Mouse (Mus musculus) kidney, embryonic 15.5 days (tissue): ENCODE results near the gene Rhpn2. TPM values are rescaled to one million over a fixed set of nuclear protein-coding genes. Genes with fewer than 3 reads are reported as not detected.
A peak's percentile ranks its signal among the peaks of the same experiment; 100 is the strongest.
"Not testable (repeated sequence)": the region's sequence is repeated elsewhere in the genome, so short reads cannot be mapped to it uniquely, and the experiment has no call there.

Experiments used
- ATAC-seq: fragments of 200-750 bp; cut with Nextera tagmentation; replicated peaks from 2 replicates; pipeline ENCODE4 v1.8.0; 2017; ENCODE audit warnings: moderate TSS enrichment; ENCODE audit not compliant: low FRiP score
- H3K27ac ChIP-seq: fragments of 300-500 bp; sonication (generic); 2 replicates; pipeline ENCODE4 v1.5.1; 2015; ENCODE audit warnings: mild to moderate bottlenecking, inconsistent platforms
- H3K27me3 ChIP-seq: fragments of 300-500 bp; sonication (generic); 2 replicates; pipeline ENCODE4 v1.6.1; 2015; ENCODE audit warnings: inconsistent platforms
- H3K36me3 ChIP-seq: fragments of 300-500 bp; sonication (generic); 2 replicates; pipeline ENCODE4 v1.6.1; 2015; ENCODE audit warnings: inconsistent platforms
- H3K4me1 ChIP-seq: fragments of 300-500 bp; sonication (generic); 2 replicates; pipeline ENCODE4 v1.6.1; 2015; ENCODE audit warnings: inconsistent platforms
- H3K4me2 ChIP-seq: fragments of 300-500 bp; sonication (generic); 2 replicates; pipeline ENCODE4 v1.6.1; 2015; ENCODE audit warnings: moderate library complexity, mild to moderate bottlenecking, inconsistent platforms
- H3K4me3 ChIP-seq: fragments of 300-500 bp; sonication (generic); replicated peaks from 2 replicates; pipeline ENCODE4 v1.5.1; 2015; ENCODE audit warnings: mild to moderate bottlenecking, inconsistent platforms
- H3K9ac ChIP-seq: fragments of 300-500 bp; sonication (generic); 2 replicates; pipeline ENCODE4 v1.6.1; 2015; ENCODE audit warnings: mild to moderate bottlenecking, inconsistent platforms
- H3K9me3 ChIP-seq: fragments of 300-500 bp; sonication (generic); replicated peaks from 2 replicates; pipeline ENCODE4 v1.6.1; 2016; ENCODE audit warnings: inconsistent platforms
- WGBS: fragments of 180-500 bp; shearing (Covaris S2); methylation state at CpG from one replicate; pipeline ENCODE4 v1.1.7; 2015; ENCODE audit warnings: mixed read lengths; 5-methylcytosine and 5-hydroxymethylcytosine counted together
- polyA plus RNA-seq: library from polyadenylated mRNA; unstranded; fragments of >200 nt; fragmentation: Nextera tagmentation; extraction: Ambion mirVana; gene quantifications from 2 replicates; pipeline ENCODE4 v1.2.1, GENCODE M21; 2015

Gene Rhpn2
- polyA plus RNA-seq, result 14.3 and 14.4 TPM in 2 replicates

DNA sequence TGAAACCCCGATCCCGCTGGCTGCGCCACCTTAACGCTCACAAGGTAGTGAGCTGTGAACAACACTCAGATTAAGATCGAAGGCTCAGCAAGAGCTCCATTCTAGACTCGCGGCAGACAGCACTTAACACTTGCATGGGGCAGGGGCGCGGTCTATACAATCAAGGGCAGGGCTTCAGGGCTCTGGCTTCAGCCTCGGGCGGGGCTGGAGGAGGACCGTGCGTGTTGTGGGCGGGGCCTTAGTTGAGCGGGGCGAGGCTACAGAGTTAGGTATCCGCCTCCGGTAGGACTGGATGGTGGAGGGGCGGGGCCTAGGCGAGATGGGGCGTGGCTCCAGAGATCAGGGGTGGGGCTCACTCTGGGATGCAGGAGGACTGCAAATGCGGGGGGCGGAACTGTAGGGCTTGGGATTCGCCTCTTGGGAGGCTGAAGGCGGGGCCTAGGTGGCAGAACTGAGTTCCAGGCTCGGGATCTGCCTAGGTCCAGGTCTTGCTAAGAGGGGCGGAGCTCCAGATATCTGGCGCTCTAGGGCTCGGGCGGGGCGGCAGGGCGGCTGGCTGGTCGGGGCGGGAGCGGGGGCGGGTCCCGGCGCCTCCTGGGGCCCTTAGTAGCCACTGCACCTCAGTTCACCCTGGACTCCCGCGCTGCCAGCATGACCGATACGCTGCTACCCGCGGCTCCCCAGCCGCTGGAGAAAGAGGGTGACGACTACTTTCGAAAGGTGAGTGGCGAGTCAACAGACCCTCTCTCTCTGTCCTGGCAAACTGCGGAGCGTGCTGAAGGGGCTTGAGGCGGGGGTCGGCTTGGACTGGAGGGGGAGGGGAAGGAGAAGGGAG, at the start of gene Rhpn2:
Gene Rhpn2, plus strand, starts transcription at position 479 of the 835 bp plus-strand sequence.
- H3K9ac ChIP-seq, result peak within 1 kb of the TSS; percentile 64
- ATAC-seq, result peak; percentile 98
- peak within 1 kb of the TSS; percentile 99 for H3K4me2 ChIP-seq
- H3K4me3 ChIP-seq, result peak within 1 kb of the TSS; percentile 65
- under 1% methylated on average over 48 of the region's 52 CpGs for WGBS
- no peaks in the 10 kb centered on the region for H3K36me3 ChIP-seq
- peaks cover 18% of the 10 kb centered on the region; the same call in 1 of the 2 replicates for H3K27me3 ChIP-seq
- H3K4me1 ChIP-seq, result peaks cover 33% of the 10 kb centered on the region
- H3K27ac ChIP-seq, result peak within 1 kb of the TSS; percentile 77
- no peaks in the 10 kb centered on the region for H3K9me3 ChIP-seq

DNA sequence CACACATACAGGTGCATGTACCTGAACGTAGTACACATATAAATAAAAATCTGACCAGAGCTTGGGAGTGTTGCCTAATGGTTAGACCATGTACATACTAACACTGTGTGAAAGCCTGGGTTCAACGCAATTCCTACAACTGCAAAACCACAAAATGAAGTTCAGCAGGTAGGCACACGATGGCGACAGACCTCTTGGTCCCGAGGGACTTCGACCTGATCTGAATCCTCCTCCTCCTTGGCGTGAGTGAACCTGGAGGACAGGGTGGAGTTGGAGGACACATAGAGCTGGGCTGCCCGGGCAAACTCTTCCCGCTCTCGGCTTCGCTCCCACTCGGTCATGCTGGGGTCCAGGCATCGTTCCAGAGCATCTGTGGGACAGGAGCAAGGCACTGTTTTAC, 40.5 kb upstream of the Rhpn2 start:
- Histone ChIP-seq H3K27me3 (no peaks in the 10 kb centered on the region), H3K4me3 (no peak overlapping the region), H3K9me3 (no peaks in the 10 kb centered on the region), H3K4me1 (no peaks in the 10 kb centered on the region), H3K9ac (no peak overlapping the region), H3K36me3 (peaks cover 93% of the 10 kb centered on the region), H3K4me2 (no peak overlapping the region), H3K27ac (no peak overlapping the region)
- WGBS, result 94% methylated on average over 13 of the region's 13 CpGs
- ATAC-seq, result no peak

DNA sequence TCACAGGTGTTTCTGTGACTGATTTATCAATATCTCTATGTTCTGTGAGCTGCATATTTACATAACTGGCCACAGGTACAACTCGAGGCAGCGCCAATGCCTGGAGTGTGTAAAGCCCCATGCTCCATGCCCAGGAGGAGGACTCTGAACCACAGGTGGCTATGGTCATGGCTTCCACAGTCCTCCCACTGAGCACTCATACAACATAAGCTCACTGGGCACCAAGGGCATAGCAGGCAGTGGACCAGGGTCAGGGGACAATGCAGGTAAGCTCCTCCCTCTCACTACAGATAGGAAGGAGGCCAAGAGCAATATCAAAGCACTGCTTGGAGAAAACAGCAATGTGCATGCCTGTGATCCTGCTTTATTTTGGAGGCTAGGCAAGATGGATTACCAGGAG, 38.3 kb upstream of the Rhpn2 start:
- ATAC-seq, result no peak

DNA sequence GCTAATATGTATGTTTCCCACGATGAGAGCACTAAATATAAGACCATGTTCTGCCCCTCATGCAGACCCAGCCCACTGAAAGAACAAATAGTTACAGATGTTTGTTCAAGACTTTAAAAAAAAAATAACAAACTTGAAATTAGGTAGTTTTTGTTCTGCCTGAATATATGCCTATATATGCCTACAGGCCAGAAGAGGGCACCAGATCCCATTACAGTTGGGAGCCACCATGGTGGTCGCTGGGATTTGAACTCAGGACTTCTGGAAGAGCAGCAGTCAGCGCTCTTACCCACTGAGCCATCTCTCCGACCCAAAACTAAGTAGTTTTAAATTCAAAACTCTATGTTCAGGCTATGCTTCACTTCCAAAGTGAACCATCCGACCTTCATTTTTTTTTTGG, 36.1 kb upstream of the Rhpn2 start:
- H3K4me2 ChIP-seq, result no peak overlapping the region
- H3K4me1 ChIP-seq, result no peaks in the 10 kb centered on the region
- H3K27ac ChIP-seq, result no peak overlapping the region
- H3K4me3 ChIP-seq, result no peak overlapping the region
- no peak overlapping the region for H3K9ac ChIP-seq
- 90% methylated on average over 5 of the region's 5 CpGs for WGBS
- no peak for ATAC-seq
- H3K9me3 ChIP-seq, result no peaks in the 10 kb centered on the region
- peaks cover 88% of the 10 kb centered on the region for H3K36me3 ChIP-seq
- H3K27me3 ChIP-seq, result no peaks in the 10 kb centered on the region

More for the DNA sequence above, 38.3 kb upstream of the Rhpn2 start:
- H3K9ac ChIP-seq, result no peak overlapping the region
- H3K4me2 ChIP-seq, result no peak overlapping the region
- H3K4me3 ChIP-seq, result no peak overlapping the region
- no peaks in the 10 kb centered on the region for H3K9me3 ChIP-seq
- H3K4me1 ChIP-seq, result no peaks in the 10 kb centered on the region
- H3K36me3 ChIP-seq, result peaks cover 89% of the 10 kb centered on the region
- WGBS, result 84% methylated on average over 2 of the region's 2 CpGs
- no peak overlapping the region for H3K27ac ChIP-seq
- no peaks in the 10 kb centered on the region for H3K27me3 ChIP-seq

DNA sequence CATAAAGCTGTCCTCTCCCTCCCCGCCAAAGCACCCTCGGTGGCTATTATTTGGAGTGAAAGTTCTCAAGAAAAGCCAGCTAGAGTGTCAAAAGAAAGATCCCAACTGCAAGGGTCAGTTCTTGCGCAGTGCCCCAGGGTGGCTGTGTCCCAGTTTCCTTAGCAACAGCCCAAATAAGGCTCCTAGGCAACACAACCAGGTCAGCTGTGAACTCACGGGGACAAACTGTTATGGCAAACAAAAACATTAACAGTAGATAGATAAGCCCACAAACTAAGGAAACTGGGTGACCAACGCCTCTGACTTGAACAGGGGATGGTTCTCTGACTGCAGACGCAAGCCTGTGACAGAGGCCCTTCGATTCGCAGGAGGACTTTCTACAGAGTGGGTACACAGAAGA, 34.3 kb upstream of the Rhpn2 start:
- peaks cover 86% of the 10 kb centered on the region for H3K36me3 ChIP-seq
- H3K9me3 ChIP-seq, result no peaks in the 10 kb centered on the region
- no peaks in the 10 kb centered on the region for H3K4me1 ChIP-seq
- 67% methylated on average over 8 of the region's 8 CpGs for WGBS
- H3K4me3 ChIP-seq, result no peak overlapping the region
- H3K9ac ChIP-seq, result no peak overlapping the region
- no peak for ATAC-seq
- H3K27ac ChIP-seq, result no peak overlapping the region
- no peaks in the 10 kb centered on the region for H3K27me3 ChIP-seq
- no peak overlapping the region for H3K4me2 ChIP-seq

DNA sequence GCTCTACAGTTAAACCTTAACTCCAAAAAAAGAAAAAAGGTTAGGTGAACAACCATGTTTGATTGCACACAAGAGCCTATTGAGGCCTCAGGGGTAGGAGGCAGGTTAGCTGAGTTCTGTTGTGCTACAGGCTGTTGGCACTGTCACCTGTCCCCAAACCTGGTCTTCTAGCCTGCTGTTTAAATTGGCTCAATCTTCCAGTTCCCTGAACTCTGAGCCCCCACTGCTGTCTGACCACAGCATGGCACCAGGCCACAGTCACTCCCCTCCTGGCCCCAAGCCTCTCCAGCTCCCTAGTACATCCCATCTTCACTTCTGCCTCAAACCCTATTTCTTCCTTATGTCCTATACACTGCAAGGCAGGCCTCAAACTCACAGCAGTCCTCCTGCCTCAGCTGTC, 33.2 kb upstream of the Rhpn2 start:
- no peak overlapping the region for H3K9ac ChIP-seq
- no peak overlapping the region for H3K27ac ChIP-seq
- no peaks in the 10 kb centered on the region for H3K27me3 ChIP-seq
- no peak overlapping the region for H3K4me3 ChIP-seq
- ATAC-seq, result no peak
- no peaks in the 10 kb centered on the region for H3K4me1 ChIP-seq
- H3K4me2 ChIP-seq, result no peak overlapping the region
- H3K36me3 ChIP-seq, result peaks cover 86% of the 10 kb centered on the region
- H3K9me3 ChIP-seq, result no peaks in the 10 kb centered on the region

DNA sequence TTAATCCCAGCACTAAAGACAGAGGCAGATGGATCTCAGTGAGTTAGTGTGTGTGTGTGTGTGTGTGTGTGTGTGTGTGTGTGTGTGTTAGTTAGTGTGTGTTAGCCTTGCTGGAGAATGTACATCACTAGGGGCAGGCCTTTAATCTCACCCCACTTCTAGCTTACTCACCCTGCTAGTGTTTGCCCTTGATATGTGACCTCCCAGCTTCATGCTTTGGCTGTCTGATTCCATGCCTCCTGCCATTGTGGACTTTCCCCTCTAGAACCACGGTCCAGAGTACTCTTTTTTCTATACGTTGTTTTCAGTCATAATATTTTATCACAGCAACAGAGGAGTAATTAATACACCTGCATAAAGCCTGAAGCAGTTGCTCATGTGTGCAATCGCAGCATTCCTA, 22.8 kb upstream of the Rhpn2 start:
- no peaks in the 10 kb centered on the region for H3K9me3 ChIP-seq
- H3K27me3 ChIP-seq, result no peaks in the 10 kb centered on the region
- no peak for ATAC-seq
- H3K4me1 ChIP-seq, result 0 out of 2 replicates have a peak, but pooled peaks cover 3% of the 10 kb centered on the region
- no peak overlapping the region for H3K4me2 ChIP-seq
- H3K9ac ChIP-seq, result no peak overlapping the region
- H3K27ac ChIP-seq, result no peak overlapping the region
- H3K36me3 ChIP-seq, result peaks cover 46% of the 10 kb centered on the region
- no peak overlapping the region for H3K4me3 ChIP-seq
- WGBS, result 90% methylated on average over 3 of the region's 3 CpGs

DNA sequence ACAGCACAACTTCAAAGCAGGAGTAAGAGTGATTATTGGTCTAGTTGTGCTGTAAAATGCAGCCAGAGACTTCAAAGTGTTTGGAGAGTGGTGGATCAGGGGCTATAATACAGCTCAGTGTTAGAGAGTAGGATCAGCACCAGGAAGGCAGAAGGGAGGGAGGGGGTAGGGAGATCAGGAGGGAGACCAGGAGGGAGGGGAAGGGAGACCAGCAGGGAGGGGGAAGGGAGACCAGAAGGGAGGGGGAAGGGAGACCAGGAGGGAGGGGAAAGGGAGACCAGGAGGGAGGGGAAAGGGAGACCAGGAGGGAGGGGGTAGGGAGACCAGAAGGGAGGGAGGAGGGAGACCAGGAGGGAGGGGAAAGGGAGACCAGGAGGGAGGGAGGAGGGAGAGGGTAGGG, 19.8 kb upstream of the Rhpn2 start:
- Histone ChIP-seq H3K27me3 (no peaks in the 10 kb centered on the region), H3K4me2 (no peak overlapping the region), H3K27ac (no peak overlapping the region), H3K36me3 (peaks cover 17% of the 10 kb centered on the region), H3K4me3 (no peak overlapping the region), H3K9me3 (no peaks in the 10 kb centered on the region), H3K9ac (no peak overlapping the region), H3K4me1 (peaks cover 14% of the 10 kb centered on the region)
- no peak for ATAC-seq

DNA sequence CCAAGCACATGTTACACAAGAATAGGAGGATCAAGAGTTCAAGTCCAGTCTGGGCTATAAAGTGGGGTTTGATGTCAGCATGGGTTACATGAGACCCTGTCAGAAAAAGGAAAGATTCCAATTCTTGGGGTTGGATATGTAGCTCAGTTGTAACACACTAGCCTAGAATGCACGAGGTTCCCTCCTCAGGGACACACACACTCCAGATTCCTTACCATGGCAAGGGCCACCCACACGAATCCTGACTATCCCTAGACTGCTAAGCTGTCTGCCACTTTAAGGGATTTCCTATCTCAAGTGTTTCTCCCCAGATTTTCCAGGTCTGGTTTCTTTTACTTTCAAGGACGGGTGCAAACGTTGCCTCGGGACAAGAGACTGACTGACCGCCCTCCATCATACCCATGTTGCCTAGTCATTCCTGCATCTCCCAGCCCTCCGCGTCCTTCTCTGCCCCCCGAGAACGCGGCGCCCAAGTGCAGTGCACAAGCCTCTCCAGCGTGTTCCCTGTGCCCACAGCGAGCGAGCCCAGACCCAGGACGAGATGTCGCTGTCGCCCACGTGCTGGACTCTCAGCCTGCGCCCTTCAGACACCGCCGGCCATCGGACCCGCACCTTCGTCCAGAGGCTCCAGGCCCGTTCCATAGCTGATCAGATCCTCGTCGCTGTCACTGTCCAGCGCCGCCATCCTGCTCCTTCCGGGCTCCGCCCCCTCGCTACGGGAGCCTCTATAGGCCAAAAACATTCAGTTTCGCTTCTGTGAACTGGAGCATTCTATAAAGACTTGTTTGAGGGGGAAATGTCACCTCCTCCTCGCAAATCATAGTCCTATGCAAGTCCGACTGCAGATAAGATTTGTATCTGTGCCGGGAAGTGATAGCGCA, 16.0 kb upstream of the Rhpn2 start, which contains the start of gene Gpatch1:
Gene Gpatch1, minus strand, starts transcription at position 712 of the 881 bp plus-strand sequence.
- under 1% methylated on average over 39 of the region's 39 CpGs for WGBS
- Histone ChIP-seq H3K36me3 (no peaks in the 10 kb centered on the region), H3K9ac (peak within 1 kb of the TSS; percentile 74), H3K27me3 (no peaks in the 10 kb centered on the region), H3K9me3 (no peaks in the 10 kb centered on the region), H3K4me2 (peak within 1 kb of the TSS; percentile 74), H3K27ac (peak within 1 kb of the TSS; percentile 74; the same call in 1 of the 2 replicates), H3K4me3 (peak within 1 kb of the TSS; percentile 94), H3K4me1 (peaks cover 18% of the 10 kb centered on the region)
- peak; percentile 72 for ATAC-seq

DNA sequence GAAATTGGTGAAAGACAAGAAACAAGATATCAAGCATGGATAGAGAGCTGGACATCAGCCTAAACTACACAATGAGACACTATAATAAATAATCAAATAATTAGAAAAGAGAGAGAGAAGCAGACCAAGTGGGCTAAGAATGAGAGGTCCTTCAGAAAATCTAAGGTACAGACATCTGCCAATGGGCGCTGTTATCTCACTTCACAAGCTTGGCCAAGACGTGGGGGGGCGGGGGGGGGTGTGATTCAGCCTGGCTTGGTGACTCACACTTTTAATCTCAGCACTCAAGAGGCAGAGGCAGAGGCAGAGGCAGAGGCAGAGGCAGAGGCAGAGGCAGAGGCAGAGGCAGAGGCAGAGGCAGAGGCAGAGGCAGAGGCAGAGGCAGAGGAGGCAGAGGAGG, 14.7 kb upstream of the Rhpn2 start:
- not testable (repeated sequence) for H3K4me3 ChIP-seq, H3K27me3 ChIP-seq, ATAC-seq, H3K9ac ChIP-seq, H3K27ac ChIP-seq, H3K36me3 ChIP-seq, H3K9me3 ChIP-seq, H3K4me2 ChIP-seq
- WGBS, result 75% methylated on average over 3 of the region's 3 CpGs
- H3K4me1 ChIP-seq, result peaks cover 21% of the 10 kb centered on the region

DNA sequence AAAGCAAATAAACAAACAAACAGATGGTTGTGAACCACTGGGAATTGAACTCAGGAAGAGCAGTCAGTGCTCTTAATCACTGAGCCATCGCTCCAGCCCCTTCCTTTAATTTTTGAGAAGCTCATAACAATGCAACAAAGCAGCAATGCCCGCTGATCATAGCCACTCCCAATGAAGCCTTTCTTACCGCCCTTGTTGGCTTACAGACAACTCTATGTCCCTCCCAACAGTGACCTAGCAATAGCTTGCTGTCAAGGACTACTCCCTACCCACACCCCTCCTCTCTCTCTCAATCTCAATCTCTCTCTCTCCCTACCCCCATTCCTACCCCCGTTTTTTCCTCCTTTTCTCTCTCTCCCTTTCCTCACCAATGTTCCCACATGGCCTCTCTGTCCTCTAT, 14.2 kb upstream of the Rhpn2 start:
- Histone ChIP-seq H3K36me3 (no peaks in the 10 kb centered on the region), H3K9ac (no peak overlapping the region), H3K27me3 (no peaks in the 10 kb centered on the region), H3K4me2 (no peak overlapping the region), H3K27ac (no peak overlapping the region), H3K4me1 (peaks cover 18% of the 10 kb centered on the region), H3K9me3 (no peaks in the 10 kb centered on the region), H3K4me3 (no peak overlapping the region)
- 73% methylated on average over 4 of the region's 4 CpGs for WGBS
- ATAC-seq, result no peak

DNA sequence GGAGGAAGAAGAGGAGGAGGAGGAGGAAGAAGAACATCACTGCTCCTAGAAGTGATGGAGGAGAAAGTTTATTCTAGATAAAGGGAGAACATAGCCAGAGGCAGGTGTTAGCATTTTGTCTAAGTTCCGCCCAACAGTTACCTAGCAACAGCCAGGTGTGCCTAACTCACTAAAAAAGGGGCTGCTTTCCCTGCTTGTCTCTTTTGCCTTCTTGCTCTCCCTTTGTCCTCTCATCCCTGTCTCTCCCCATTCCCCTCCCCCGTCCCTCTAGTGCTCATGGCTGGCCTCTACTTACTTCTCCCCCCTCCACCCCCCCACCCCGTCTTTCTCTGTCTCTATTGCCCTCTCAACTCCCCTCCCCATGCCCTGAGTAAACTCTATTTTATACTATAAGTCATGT, 11.8 kb upstream of the Rhpn2 start:
- Histone ChIP-seq H3K4me3 (no peak overlapping the region), H3K4me2 (no peak overlapping the region), H3K9ac (no peak overlapping the region), H3K4me1 (peaks cover 15% of the 10 kb centered on the region), H3K9me3 (no peaks in the 10 kb centered on the region), H3K36me3 (no peaks in the 10 kb centered on the region), H3K27me3 (no peaks in the 10 kb centered on the region), H3K27ac (no peak overlapping the region)
- no peak for ATAC-seq
- whole genome bisulfite sequencing, result 57% methylated on average over 3 of the region's 3 CpGs
